Mouse (Mus musculus) brain, embryonic 14.5 days (tissue): Measurements from ENCODE around the gene Dab2ip.

ENCODE experiments used
- CTCF ChIP-seq: fragments of 200-500 bp; IDR thresholded peaks from 2 replicates; pipeline ENCODE4 v1.5.1; 2012; ENCODE audit warnings: inconsistent platforms, mild to moderate bottlenecking, moderate library complexity, borderline replicate concordance; ENCODE audit not compliant: insufficient read depth, insufficient read length; ENCODE audit errors: extremely low read depth
- POLR2A ChIP-seq: fragments of 200-500 bp; IDR thresholded peaks from 2 replicates; pipeline ENCODE4 v1.6.1; 2012; ENCODE audit warnings: mild to moderate bottlenecking, inconsistent platforms, borderline replicate concordance; ENCODE audit not compliant: poor library complexity, insufficient read depth, insufficient read length, severe bottlenecking; ENCODE audit errors: extremely low read depth

DNA sequence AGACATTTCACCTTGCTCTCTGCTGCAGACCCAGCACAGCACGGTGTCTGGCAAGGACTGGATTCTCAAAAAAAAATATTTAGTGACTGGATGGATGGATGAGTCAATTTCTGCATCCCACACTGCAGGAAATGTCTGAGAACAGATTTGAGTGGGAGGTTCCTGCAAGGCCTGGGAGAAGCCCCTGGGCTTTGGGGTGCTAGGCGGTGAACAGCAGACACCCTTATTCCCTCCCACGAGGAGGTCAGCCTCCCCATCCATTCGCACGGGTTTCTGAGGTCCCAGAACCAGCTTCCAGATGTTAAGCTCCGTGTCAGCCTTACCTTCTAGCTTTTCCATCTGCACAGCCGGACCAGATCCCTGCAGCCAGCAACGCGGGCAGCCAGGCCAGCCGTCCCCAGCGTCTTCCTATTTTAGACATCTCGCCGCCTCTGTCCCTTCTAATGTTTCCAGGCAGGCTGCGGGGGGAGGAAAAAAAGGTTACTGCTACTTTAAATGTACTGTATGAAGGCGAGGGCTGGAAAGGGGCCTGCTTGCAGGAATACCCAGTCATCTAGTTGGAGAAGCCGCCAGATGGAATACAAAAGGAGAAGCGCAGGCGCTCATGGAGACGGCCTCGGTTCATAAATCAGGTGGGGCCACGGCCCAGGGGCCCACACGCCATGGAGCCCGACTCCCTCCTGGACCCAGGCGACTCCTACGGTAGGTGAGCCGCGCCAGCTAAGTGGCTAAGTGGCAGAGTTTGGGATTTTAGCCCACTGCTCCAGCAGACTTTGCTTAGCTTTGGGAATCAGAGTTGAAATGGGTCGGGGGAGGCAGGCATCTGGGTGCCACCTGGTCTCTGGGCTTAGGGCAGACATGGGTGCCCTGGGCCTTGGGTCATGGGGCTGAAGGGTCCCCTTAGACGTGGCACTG is at the start of gene Dab2ip:
- TF ChIP-seq CTCF (no peak), POLR2A (no peak)
